Mouse (Mus musculus) layer of hippocampus, adult 9-11 months (tissue): ENCODE data around the gene Scp2d1.
"Not testable (repeated sequence)": the region's sequence is repeated elsewhere in the genome, so short reads cannot be mapped to it uniquely, and the experiment has no call there.

Experiments used
- DNase-seq: peaks from one replicate; pipeline ENCODE4 v3.0.0; 2022

Scp2d1 gene

DNA sequence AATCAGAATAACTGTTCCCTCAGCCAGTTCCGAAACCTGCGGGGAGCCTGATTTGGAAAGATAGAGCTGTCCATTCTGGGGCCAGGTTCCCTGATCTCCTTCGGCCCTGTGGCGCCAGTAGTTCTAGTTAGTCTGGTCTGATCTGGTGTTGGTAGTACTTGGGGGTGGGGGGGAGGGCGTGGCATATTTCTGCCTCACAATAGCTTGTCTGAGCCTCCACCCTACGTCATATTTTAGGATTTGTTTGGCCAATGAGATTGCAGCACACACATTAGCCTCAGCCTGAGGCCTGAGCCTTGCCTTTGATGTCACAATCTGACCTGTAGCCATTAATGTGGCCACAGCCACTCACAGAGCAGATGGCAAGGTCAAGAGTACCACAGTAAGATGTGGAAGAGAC is at the start of gene Scp2d1:
Scp2d1 (plus strand) TSS at position 301 of the 400 bp plus-strand sequence.
- DNase-seq = not testable (repeated sequence)

GRCm38 (mm10) chr2:144774636-144775160 is 48.8 kb upstream of the Scp2d1 start:
- no peak for DNase-seq

GRCm38 (mm10) chr2:144775626-144776025 is 47.8 kb upstream of the Scp2d1 start:
- no peak for DNase-seq

DNA sequence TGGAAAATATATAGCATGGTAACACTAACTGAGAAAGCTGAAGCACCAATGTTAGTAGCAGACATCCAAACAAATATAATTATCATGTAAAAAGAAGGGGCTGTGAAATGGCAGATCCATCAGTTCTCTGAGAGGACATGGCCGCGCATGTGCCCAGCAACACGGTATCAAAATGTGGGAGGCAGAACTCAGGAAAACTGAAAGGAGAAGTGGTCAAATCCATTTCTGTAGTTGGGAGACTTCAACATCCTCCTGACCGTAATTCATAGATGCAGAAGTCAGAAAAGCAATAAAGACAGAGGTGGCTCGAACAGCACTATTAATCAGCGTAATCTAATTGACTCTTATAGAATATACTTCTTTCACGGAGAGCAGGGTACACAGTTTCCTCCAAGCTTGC is 44.2 kb upstream of the Scp2d1 start:
- DNase-seq = no peak

DNA sequence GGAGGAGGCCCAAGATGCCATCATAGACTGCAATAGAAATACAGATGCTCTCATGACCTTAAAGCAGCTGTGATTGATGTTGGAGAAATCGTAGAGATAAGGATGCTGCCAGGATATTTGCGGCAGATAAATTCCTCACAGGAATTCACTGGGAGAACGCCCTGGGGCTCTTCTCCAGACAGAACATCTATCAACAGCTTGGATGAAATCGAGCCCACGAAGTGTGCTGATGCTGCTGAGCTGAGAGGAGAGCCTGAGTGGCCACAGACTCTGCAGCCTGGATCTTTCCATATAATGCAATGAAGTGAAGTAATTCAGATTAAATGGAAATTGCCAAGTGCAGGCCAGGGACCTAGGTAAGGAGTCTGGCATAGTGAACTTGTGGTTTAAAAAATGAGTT is 42.7 kb upstream of the Scp2d1 start:
- DNase-seq = no peak

GRCm38 (mm10) chr2:144781871-144782270 is 41.6 kb upstream of the Scp2d1 start:
- DNase-seq = no peak

GRCm38 (mm10) chr2:144782481-144782880 is 41.0 kb upstream of the Scp2d1 start:
- no peak for DNase-seq

DNA sequence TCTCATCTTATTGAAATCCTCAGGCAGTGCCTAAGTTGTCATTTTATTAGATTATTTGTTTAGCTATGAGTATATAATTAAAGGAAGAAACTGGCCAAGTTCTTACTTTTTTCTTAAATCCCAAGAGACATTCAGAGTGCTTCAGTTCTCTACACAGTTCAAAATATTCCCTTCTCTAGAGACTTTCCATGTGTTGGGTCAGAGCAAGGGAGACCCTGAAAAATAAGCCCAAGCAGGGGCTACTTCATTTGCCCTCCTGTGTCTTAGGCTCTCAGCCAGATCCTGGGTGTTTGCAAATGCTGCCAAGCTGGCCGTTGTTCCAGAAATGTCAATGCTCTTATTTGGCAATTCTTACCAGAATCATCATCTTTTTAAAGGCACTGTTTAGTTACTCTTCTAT is 40.3 kb upstream of the Scp2d1 start:
- DNase-seq = no peak

DNA sequence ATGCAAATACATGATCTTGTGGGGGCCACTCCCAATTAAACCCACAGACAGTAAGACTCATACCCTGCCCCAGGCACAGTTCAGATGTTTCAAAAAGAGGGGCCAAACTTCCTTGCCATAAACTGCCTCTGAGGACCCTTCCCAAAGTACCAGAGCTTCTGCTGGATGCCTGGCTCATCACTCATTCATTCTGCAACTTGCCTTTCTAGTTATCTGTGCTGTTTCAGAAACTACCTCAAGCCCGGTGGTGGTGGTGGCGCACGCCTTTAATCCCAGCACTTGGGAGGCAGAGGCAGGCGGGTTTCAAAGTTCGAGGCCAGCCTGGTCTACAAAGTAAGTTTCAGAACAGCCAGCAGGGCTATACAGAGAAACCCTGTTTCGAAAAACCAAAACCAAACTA is 39.6 kb upstream of the Scp2d1 start:
- DNase-seq = no peak

DNA sequence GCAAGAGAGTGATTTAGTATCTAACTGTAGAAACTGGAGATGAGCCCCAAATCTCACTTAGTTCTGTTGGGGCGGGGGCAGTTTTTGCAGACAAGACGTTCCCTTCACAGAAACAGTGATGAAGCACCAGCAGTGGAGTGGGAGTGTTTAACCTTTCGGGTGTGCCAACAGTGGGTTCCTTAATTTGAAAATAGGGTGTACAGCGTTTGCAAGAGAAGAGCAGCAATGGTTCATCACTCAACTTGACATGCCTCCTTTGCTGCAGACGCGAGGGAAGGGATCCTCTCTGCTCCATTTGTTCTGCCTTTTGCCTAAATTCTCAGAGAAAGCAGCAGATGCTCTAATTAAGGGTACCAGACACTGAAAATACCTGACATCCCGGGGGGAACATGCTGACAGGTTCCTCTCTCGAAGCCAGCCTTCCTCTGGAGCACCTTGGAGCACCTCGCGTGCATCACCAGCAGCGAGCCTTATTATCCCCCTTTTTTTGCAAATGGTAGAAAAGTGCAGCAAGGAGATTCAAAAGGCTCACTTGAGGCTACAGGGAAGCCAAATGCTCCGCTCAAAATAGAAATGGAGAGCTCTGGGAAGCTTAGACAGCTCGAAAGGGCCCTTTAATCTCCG is 31.7 kb upstream of the Scp2d1 start:
- peak; percentile 84 for DNase-seq

GRCm38 (mm10) chr2:144797515-144797914 is 25.9 kb upstream of the Scp2d1 start:
- no peak for DNase-seq

DNA sequence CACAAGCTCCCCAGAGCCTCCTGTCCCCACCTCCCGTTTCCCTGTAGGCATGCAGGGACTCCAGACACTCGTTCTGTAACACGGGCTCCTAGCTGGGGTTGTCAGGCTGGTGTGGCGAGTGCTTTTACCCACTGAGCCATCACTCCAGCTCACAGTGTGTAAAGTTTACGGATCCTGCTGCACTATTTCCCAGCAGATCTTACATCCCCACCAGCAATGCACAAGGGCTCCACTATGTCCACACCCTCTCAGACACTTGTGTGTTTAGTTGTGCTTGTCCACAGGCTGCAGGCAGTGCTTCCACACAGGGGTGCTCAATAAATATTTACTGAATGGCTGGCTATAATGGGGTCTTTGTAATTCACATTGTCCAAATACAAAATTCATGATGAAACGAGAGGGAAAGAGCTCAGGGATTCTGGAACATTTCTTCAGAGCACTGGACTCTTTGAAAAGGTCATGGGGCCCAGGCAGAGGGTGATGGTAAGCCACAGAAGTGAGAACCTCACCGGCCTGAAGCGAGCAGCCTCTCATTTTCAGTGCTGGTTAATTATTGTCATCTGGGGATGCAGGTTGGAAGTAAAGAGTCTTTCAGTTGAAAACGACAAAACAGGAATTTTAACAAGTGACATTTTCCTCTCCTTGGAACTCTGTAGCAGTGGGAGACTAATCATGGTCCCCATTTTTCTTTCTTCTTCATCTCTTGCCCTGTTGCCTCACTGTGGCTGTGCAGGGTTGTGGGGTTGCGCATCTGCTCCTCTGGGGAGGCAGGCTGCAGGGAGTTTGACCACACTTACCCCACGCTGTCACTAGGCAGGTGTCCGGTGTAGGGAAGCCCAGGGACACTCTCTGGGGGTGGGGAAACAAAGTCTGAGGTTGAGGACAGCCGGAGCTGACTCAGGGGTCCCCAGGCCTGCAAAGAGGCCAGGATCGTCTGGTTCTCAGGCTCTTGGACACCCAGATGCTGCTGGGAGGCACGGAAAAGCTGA is 15.4 kb upstream of the Scp2d1 start:
- DNase-seq = no peak

DNA sequence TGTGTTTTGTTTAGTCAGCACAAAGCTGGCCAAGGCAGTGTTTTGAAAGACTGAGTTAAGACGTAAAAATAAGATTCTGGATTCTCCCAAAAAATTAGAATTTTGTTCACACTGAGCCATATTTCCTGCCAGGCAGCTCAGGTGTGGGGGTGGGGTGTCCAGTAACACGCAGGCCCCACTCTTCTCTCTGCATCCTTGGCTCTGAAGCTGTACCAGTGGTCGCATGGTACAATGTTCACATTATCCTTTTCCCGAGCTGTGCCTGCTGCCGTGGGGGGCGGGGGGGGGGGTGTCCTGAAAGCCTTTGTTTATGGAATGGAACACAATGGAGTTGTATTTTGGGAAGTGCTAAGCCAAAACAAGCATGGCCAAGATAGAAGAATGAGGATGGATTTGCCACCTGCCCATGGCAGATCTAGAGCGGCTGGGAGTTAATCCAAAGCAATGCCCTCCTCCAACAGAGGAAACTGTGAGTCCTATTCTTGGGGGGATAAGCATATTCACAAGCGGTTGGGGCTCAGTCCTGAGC is 5.1 kb downstream of the Scp2d1 start:
- DNase-seq = peak; percentile 76

GRCm38 (mm10) chr2:144836667-144837311 is 13.3 kb downstream of the Scp2d1 start:
- DNase-seq = no peak

GRCm38 (mm10) chr2:144837312-144837679 is 13.8 kb downstream of the Scp2d1 start:
- no peak for DNase-seq

DNA sequence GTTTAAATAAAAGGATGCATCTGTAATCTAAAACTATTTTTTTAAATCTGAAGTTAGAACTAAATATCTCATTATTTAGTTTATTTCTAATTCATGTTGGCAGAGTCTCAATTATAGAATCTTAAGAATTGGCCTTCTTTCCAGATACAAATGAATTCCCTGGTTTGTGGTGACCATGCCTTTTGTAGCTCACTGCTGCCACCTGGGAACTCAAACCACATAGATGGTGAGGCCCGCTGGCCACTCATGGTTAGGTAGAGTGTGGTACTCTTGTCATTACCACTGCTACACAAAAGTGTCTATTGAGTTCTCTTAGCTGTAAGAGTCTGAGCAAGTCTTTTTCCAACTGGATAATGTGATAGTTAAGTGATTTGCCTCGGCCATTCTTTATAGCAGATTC is 45.4 kb downstream of the Scp2d1 start:
- DNase-seq = peak; percentile 13
